In the genomic region with DNA sequence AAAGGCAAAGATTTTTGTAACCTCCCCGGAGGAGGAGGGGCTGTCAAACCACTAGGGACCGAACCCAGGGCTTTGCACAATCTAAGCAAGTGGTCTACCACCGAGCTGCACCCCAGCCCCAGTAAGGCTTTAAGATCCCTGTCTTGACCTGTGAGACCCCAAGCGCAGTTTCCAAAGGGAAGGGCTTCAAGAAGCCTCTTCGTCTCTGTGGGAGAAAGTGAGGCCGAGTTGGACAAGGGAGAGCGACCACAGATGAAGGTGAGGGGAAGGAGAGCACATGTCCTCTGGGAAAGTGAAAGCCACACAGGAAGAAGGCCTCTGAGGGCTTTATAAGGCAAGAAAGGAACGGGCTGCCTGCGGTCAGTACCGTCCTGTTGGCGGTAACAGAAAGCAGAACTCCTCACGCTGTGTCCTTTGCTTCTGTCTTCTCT, we compare ENCODE assay signal across 9 mouse cellular contexts. TPM values are rescaled to one million over a fixed set of nuclear protein-coding genes. Genes with fewer than 3 reads are reported as not detected.
A peak's percentile ranks its signal among the peaks of the same experiment; 100 is the strongest.
DNase-seq lines count a peak whose midpoint lies in the region; ATAC-seq and TF ChIP-seq lines count a peak whose summit lies in the region.
"Had no signal": no experiment of that assay in that cellular context is flagged by ENCODE, and none has a peak within 500 bp of the region (broad histone marks: within the 10 kb centered on the region; RNA-seq: fewer than 3 reads in every experiment).

No protein-coding gene starts in this region.

- WGBS in liver, adult 2 months: 61% methylated on average over 12 of the region's 12 CpGs
- 53% methylated on average over 12 of the region's 12 CpGs for WGBS in hindbrain, postnatal 0 days

- H3K9ac ChIP-seq in liver, adult 2 months (ENCODE audit: low read depth, low read length): no peak overlapping the region
- no peak overlapping the region for H3K9ac ChIP-seq in hindbrain, postnatal 0 days (replicated peaks; ENCODE audit: low read length)
- H3K9ac ChIP-seq: midbrain, embryonic 12.5 days had no signal

- no peak overlapping the region for H3K27ac ChIP-seq in left cerebral cortex, adult 2 months
- H3K27ac ChIP-seq in brown adipose tissue, adult 24 weeks (replicated peaks; ENCODE audit: low read depth, low read length): peak overlapping the region; percentile 92
- H3K27ac ChIP-seq in liver, adult 2 months (replicated peaks; ENCODE audit: insufficient read depth, low read depth, low read length): peak overlapping the region; percentile 59; the same call in 1 of the 2 replicates
- no peak overlapping the region for H3K27ac ChIP-seq in hindbrain, postnatal 0 days
- H3K27ac ChIP-seq: midbrain, embryonic 12.5 days had no signal

- peaks cover 3% of the 10 kb centered on the region; the same call in 1 of the 2 replicates for H3K4me1 ChIP-seq in brown adipose tissue, adult 24 weeks (ENCODE audit: control insufficient read depth, insufficient read depth, insufficient read length, low read length)
- no peaks in the 10 kb centered on the region for H3K4me1 ChIP-seq in liver, adult 2 months (ENCODE audit: control insufficient read depth, insufficient read depth, low read length)
- H3K4me1 ChIP-seq in hindbrain, postnatal 0 days (ENCODE audit: insufficient read depth, low read length): no peaks in the 10 kb centered on the region
- H3K4me1 ChIP-seq: midbrain, embryonic 12.5 days had no signal

- no peak for TF ChIP-seq CTCF in left cerebral cortex, adult 2 months (IDR thresholded peaks at IDR 0.05)
- no peak for TF ChIP-seq CTCF in liver, adult 2 months (IDR thresholded peaks at IDR 0.05; ENCODE audit: low read depth, low read length)
- no peak for TF ChIP-seq CTCF in hindbrain, postnatal 0 days (IDR thresholded peaks at IDR 0.05; ENCODE audit: low read depth)

- H3K4me2 ChIP-seq in hindbrain, postnatal 0 days (ENCODE audit: low read depth, low read length): no peak overlapping the region
- H3K4me2 ChIP-seq: midbrain, embryonic 12.5 days had no signal

- no peaks in the 10 kb centered on the region for H3K36me3 ChIP-seq in liver, adult 2 months (ENCODE audit: control insufficient read depth, insufficient read depth, low read length)
- no peaks in the 10 kb centered on the region for H3K36me3 ChIP-seq in hindbrain, postnatal 0 days (ENCODE audit: insufficient read depth, low read length)
- H3K36me3 ChIP-seq: midbrain, embryonic 12.5 days had no signal

- intact Hi-C loops in left cerebral cortex, postnatal 14 days (cut with DNase I): no loop called here
- intact Hi-C loops in left cerebral cortex, adult 2 months (cut with DNase I): no loop called here
- intact Hi-C loops in left cerebral cortex, postnatal 4 days (cut with DNase I): no loop called here

- H3K9me3 ChIP-seq in hindbrain, postnatal 0 days (ENCODE audit: low read length): no peaks in the 10 kb centered on the region
- H3K9me3 ChIP-seq: midbrain, embryonic 12.5 days had no signal

- peak; percentile 17 to 21 for DNase-seq in left cerebral cortex, postnatal 14 days (ENCODE audit: low spot score in 2 of 2)
- no peak for DNase-seq in left cerebral cortex, adult 2 months (ENCODE audit: extremely low spot score in 1 of 2, low spot score in 2 of 2)
- DNase-seq in liver, adult 2 months (ENCODE audit: extremely low read depth, low read depth, low spot score): peak; percentile 46
- peak; percentile 57 for DNase-seq in naive thymus-derived CD4-positive, alpha-beta T cell, adult 2 months (ENCODE audit: low read depth)
- no peak for DNase-seq in left cerebral cortex, postnatal 4 days
- no peak for DNase-seq in hindbrain, postnatal 0 days (ENCODE audit: low spot score)
- no peak for DNase-seq in cerebellum, adult 8-10 months

- no peak for TF ChIP-seq POLR2A in liver, adult 2 months (IDR thresholded peaks at IDR 0.05; ENCODE audit: extremely low read depth, insufficient read depth, low read length)

- no peak for ATAC-seq in hindbrain, postnatal 0 days

- no peak overlapping the region for H3K4me3 ChIP-seq in left cerebral cortex, adult 2 months
- H3K4me3 ChIP-seq in brown adipose tissue, adult 24 weeks (ENCODE audit: insufficient read depth, low read depth, low read length): peak overlapping the region; percentile 4; the same call in 1 of the 2 replicates
- no peak overlapping the region for H3K4me3 ChIP-seq in liver, adult 2 months (ENCODE audit: insufficient read depth, low read depth, low read length)
- no peak overlapping the region for H3K4me3 ChIP-seq in hindbrain, postnatal 0 days (ENCODE audit: low read length)
- H3K4me3 ChIP-seq: midbrain, embryonic 12.5 days had no signal

- H3K79me2 ChIP-seq in liver, adult 2 months (ENCODE audit: control insufficient read depth, insufficient read depth, low read length): no peaks in the 10 kb centered on the region

- no peaks in the 10 kb centered on the region for H3K27me3 ChIP-seq in liver, adult 2 months (ENCODE audit: control insufficient read depth, insufficient read depth, low read length)
- no peaks in the 10 kb centered on the region for H3K27me3 ChIP-seq in hindbrain, postnatal 0 days (ENCODE audit: insufficient read depth, low read length)
- H3K27me3 ChIP-seq: midbrain, embryonic 12.5 days had no signal

RNA-seq across cellular contexts. Expression of gene Bex6, which starts 10.4 kb away (rescaled TPM):
- total RNA-seq in left cerebral cortex, postnatal 14 days (2021): not detected
- total RNA-seq in left cerebral cortex, adult 2 months (2021): not detected
- polyA plus RNA-seq in brown adipose tissue, adult 24 weeks (2012; ENCODE audit: insufficient read depth, insufficient read length, missing spikeins): not detected in 2 replicates
- total RNA-seq in liver, adult 2 months (2014; rRNA removed): not detected in 2 replicates
- not detected in 2 replicates for polyA plus RNA-seq in liver, adult 2 months (2012; rRNA removed)
- not detected for total RNA-seq in left cerebral cortex, postnatal 4 days (2021)
- total RNA-seq in hindbrain, postnatal 0 days (2014; rRNA removed): not detected in 2 replicates
- not detected in 2 replicates for polyA plus RNA-seq in hindbrain, postnatal 0 days (2015; fragmentation: Nextera tagmentation; extraction: Ambion mirVana)
- polyA plus RNA-seq: midbrain, embryonic 12.5 days had no signal

RNA-seq across cellular contexts. Expression of gene Nrros, which starts 24.6 kb away (rescaled TPM):
- total RNA-seq in left cerebral cortex, postnatal 14 days (2021): 10 to 100 TPM in 1 of 2 experiments, 1 to 10 TPM in 1; 8.5 to 12.3 TPM
- 1 to 10 TPM; 8.7 to 9.1 TPM for total RNA-seq in left cerebral cortex, adult 2 months (2021)
- polyA plus RNA-seq in brown adipose tissue, adult 24 weeks (2012; ENCODE audit: insufficient read depth, insufficient read length, missing spikeins): 3.3 and 6.0 TPM in 2 replicates
- 4.1 and 5.3 TPM in 2 replicates for total RNA-seq in liver, adult 2 months (2014; rRNA removed)
- polyA plus RNA-seq in liver, adult 2 months (2012; rRNA removed): 3.1 and 5.9 TPM in 2 replicates
- 1 to 10 TPM; 5.7 to 5.9 TPM for total RNA-seq in left cerebral cortex, postnatal 4 days (2021)
- total RNA-seq in hindbrain, postnatal 0 days (2014; rRNA removed): 8.7 and 17.3 TPM in 2 replicates
- polyA plus RNA-seq in hindbrain, postnatal 0 days (2015; fragmentation: Nextera tagmentation; extraction: Ambion mirVana): 5.4 and 6.7 TPM in 2 replicates

RNA-seq across cellular contexts. Expression of gene Fbxo45, which starts 56.9 kb away (rescaled TPM):
- 10 to 100 TPM; 41.4 to 44.7 TPM for total RNA-seq in left cerebral cortex, postnatal 14 days (2021)
- total RNA-seq in left cerebral cortex, adult 2 months (2021): 10 to 100 TPM; 46.6 to 50.7 TPM
- polyA plus RNA-seq in brown adipose tissue, adult 24 weeks (2012; ENCODE audit: insufficient read depth, insufficient read length, missing spikeins): 6.5 and 7.8 TPM in 2 replicates
- 4.4 and 4.5 TPM in 2 replicates for total RNA-seq in liver, adult 2 months (2014; rRNA removed)
- polyA plus RNA-seq in liver, adult 2 months (2012; rRNA removed): 1.8 and 2.1 TPM in 2 replicates
- 10 to 100 TPM; 45.5 to 46.7 TPM for total RNA-seq in left cerebral cortex, postnatal 4 days (2021)
- total RNA-seq in hindbrain, postnatal 0 days (2014; rRNA removed): 29.1 and 30.6 TPM in 2 replicates
- polyA plus RNA-seq in hindbrain, postnatal 0 days (2015; fragmentation: Nextera tagmentation; extraction: Ambion mirVana): 16.0 and 16.3 TPM in 2 replicates

RNA-seq across cellular contexts. Expression of gene Wdr53, which starts 57.0 kb away (rescaled TPM):
- total RNA-seq in left cerebral cortex, postnatal 14 days (2021): 10 to 100 TPM; 10.9 to 11.9 TPM
- total RNA-seq in left cerebral cortex, adult 2 months (2021): 10 to 100 TPM in 1 of 2 experiments, 1 to 10 TPM in 1; 9.3 to 12.0 TPM
- polyA plus RNA-seq in brown adipose tissue, adult 24 weeks (2012; ENCODE audit: insufficient read depth, insufficient read length, missing spikeins): 13.5 and 14.7 TPM in 2 replicates
- 11.3 and 14.6 TPM in 2 replicates for total RNA-seq in liver, adult 2 months (2014; rRNA removed)
- polyA plus RNA-seq in liver, adult 2 months (2012; rRNA removed): 3.7 and 4.1 TPM in 2 replicates
- total RNA-seq in left cerebral cortex, postnatal 4 days (2021): 10 to 100 TPM; 10.2 to 10.3 TPM
- 5.4 and 11.3 TPM in 2 replicates for total RNA-seq in hindbrain, postnatal 0 days (2014; rRNA removed)
- polyA plus RNA-seq in hindbrain, postnatal 0 days (2015; fragmentation: Nextera tagmentation; extraction: Ambion mirVana): 13.5 and 14.1 TPM in 2 replicates

Comparison
In these comparisons a context has a peak if more than half of its experiments do, and no peak if none do; other contexts are left out.
1. DNase-seq: peak in left cerebral cortex, postnatal 14 days (2 of 2), liver, adult 2 months (single experiment) and naive thymus-derived CD4-positive, alpha-beta T cell, adult 2 months (single experiment); none in left cerebral cortex, adult 2 months (0 of 2), left cerebral cortex, postnatal 4 days (single experiment), hindbrain, postnatal 0 days (single experiment) and cerebellum, adult 8-10 months (single experiment).
2. H3K27ac ChIP-seq: peak in brown adipose tissue, adult 24 weeks (single experiment) and liver, adult 2 months (single experiment); none in left cerebral cortex, adult 2 months (single experiment) and hindbrain, postnatal 0 days (single experiment).